Mouse (Mus musculus): Measurements from ENCODE around the gene Six3.
A peak's percentile ranks its signal among the peaks of the same experiment; 100 is the strongest.

The Six3 gene

GRCm38 (mm10) chr17:85624981-85625940 lies 11.9 kb downstream of the Six3 start:
- DNase-seq (ENCODE audit: low spot score in 2 of 2) = no peak

- DNase-seq (ENCODE audit: low spot score in 2 of 2) = no peak
Measured at GRCm38 (mm10) chr17:85626091-85626860, 12.9 kb downstream of the Six3 start.

- DNase-seq (ENCODE audit: low spot score in 2 of 2) = no peak
Measured at GRCm38 (mm10) chr17:85627751-85628150, 14.3 kb downstream of the Six3 start.

- no peak for DNase-seq (ENCODE audit: low spot score in 2 of 2)
Measured at GRCm38 (mm10) chr17:85628811-85629210, 15.4 kb downstream of the Six3 start.

- no peak for DNase-seq (ENCODE audit: low spot score in 2 of 2)
Measured at GRCm38 (mm10) chr17:85629396-85629795, 16.0 kb downstream of the Six3 start.

- DNase-seq (ENCODE audit: low spot score in 2 of 2) = no peak
Measured at GRCm38 (mm10) chr17:85630296-85631050, 17.1 kb downstream of the Six3 start.

- DNase-seq (ENCODE audit: low spot score in 2 of 2) = no peak
Measured at GRCm38 (mm10) chr17:85631106-85631505, 17.7 kb downstream of the Six3 start.

- DNase-seq (ENCODE audit: low spot score in 2 of 2) = peak; percentile 16 to 62
Measured at GRCm38 (mm10) chr17:85633619-85634018, 20.2 kb downstream of the Six3 start.

- DNase-seq (ENCODE audit: low spot score in 2 of 2) = no peak
Measured at GRCm38 (mm10) chr17:85637876-85638275, 24.5 kb downstream of the Six3 start.

- no peak for DNase-seq (ENCODE audit: low spot score in 2 of 2)
Measured at GRCm38 (mm10) chr17:85645312-85645711, 31.9 kb downstream of the Six3 start.

GRCm38 (mm10) chr17:85645718-85646665 lies 32.6 kb downstream of the Six3 start:
- peak in 1 of 2 experiments; percentile 23 for DNase-seq (ENCODE audit: low spot score in 2 of 2)

- DNase-seq (ENCODE audit: low spot score in 2 of 2) = no peak
Measured at GRCm38 (mm10) chr17:85660016-85660415, 46.6 kb downstream of the Six3 start.

GRCm38 (mm10) chr17:85661521-85661920 lies 48.1 kb downstream of the Six3 start:
- DNase-seq (ENCODE audit: low spot score in 2 of 2) = no peak

GRCm38 (mm10) chr17:85664202-85664601 lies 50.8 kb downstream of the Six3 start:
- no peak for DNase-seq (ENCODE audit: low spot score in 2 of 2)

- DNase-seq (ENCODE audit: low spot score in 2 of 2) = peak in 1 of 2 experiments; percentile 46
Measured at GRCm38 (mm10) chr17:85664618-85665320, 51.4 kb downstream of the Six3 start.

Data from thymus, postnatal 10 days (tissue).